Mouse (Mus musculus) spleen, postnatal 0 days (tissue): Measurements from ENCODE around the gene Gprin2. TPM values are rescaled to one million over a fixed set of nuclear protein-coding genes. Genes with fewer than 3 reads are reported as not detected.

Experiments used
- polyA plus RNA-seq: library from polyadenylated mRNA; unstranded; fragments of >200 nt; fragmentation: Nextera tagmentation; extraction: Ambion mirVana; gene quantifications from 2 replicates; pipeline ENCODE4 v1.2.1, GENCODE M21; 2015

Gene Gprin2
- polyA plus RNA-seq: 0.06 and 0.22 TPM in 2 replicates

DNA sequence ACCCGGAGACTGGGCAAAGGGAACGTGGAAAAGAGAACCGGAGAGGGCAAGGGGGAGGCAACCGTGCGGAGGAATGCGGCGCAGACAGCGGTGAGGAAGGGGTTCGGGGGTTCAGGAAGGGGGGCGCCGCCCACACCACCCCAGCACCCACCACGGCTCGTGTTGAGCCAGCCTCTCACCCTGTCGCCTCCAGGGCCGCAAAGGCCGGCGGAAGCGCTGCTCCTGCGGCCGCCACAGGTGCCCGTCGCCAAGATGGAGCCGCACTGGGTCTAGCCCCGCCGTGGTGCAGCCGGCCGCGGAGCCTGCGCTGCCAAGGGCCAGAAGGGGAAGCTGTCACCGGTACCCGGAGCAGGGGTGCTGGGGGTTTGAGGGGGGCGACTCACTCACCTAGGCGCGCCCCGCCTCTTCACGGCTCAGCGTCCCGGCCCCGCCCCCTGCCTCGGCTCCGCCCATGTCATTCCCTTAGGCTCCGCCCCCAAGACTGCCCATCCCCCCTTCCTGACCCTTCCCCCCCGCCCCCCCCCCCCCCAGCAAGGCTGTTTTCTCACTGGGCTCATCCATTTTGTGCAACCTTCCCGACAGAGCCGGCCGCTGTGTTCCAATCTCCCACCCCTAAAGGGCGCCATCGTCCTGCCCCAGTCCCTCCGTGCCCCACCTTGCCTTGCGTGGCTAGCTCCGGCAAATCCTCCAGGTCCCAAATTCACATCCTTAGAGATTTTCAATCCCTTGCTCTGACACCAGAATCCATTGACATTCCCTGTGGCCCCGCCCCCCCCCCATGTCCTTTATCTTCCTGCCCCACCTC is at the start of gene Gprin2:
Gprin2 (minus strand) TSS at position 423 of the 805 bp plus-strand sequence.

DNA sequence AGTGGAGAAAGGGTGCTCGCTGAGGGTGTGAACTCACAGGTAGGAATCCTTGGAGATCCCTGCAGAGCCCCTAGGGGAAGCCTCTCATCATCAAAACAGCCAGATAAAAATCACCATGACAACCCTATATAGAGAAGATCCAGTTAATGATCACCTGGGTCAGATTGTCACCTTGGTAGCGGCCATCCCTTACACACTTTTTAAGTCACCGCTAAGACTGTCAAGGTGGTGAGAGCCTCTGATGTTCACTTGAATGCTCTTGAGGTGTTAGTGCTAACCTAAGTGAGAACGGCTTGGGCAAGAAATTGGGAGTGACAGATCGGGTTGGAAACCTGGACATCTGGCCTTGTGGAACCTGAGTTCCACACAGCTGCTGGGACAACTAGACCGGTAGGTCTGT is 17.8 kb upstream of the Gprin2 start, which contains the start of gene Syt15:
Syt15 (plus strand) TSS at position 301 of the 400 bp plus-strand sequence.

DNA sequence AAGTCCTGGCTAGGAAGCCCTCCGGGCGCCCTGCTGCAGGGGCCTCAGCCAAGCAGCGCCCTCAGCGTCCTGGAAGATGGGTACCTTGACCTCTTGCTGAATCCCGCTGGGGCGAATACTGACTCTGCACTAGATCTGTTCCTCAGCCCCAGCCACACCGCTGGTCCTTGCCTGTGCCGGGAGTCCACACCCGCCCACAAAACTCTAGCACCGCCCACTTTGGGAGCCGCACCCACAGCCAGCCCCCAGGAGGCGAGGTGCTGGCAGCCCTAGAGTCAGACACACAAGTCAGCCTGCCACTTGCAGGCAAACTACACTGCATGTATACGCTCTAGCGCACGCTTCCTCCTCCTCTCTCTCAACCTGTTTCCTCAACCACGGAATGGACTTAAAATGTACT is 49.1 kb downstream of the Gprin2 start, which contains the start of gene Npy4r:
Npy4r (minus strand) TSS at position 148 of the 400 bp plus-strand sequence.

Other genes starting within 250 kb of the Gprin2 start
- gene Rbp3, start 247.7 kb downstream of the Gprin2 start, polyA plus RNA-seq: not detected in 2 replicates
- gene Zfp488, start 222.9 kb downstream of the Gprin2 start, polyA plus RNA-seq: not detected in 2 replicates
- gene Gm30083, start 186.5 kb downstream of the Gprin2 start, polyA plus RNA-seq: not detected in 2 replicates
- not detected in 2 replicates for gene Gm5460, start 184.9 kb downstream of the Gprin2 start, polyA plus RNA-seq
- not detected in 2 replicates for gene Antxrl, start 148.9 kb downstream of the Gprin2 start, polyA plus RNA-seq
- 2.9 and 4.9 TPM in 2 replicates for gene Anxa8, start 115.7 kb downstream of the Gprin2 start, polyA plus RNA-seq
- gene A630023A22Rik, start 98.9 kb downstream of the Gprin2 start, polyA plus RNA-seq: not detected in 2 replicates
- 0.08 and 0.16 TPM in 2 replicates for gene Npy4r, start 49.2 kb downstream of the Gprin2 start, polyA plus RNA-seq
- 2.3 and 2.4 TPM in 2 replicates for gene Syt15, start 17.9 kb upstream of the Gprin2 start, polyA plus RNA-seq
- gene Shld2, start 108.8 kb upstream of the Gprin2 start, polyA plus RNA-seq: 7.3 and 9.5 TPM in 2 replicates
- 30.9 and 38.6 TPM in 2 replicates for gene Glud1, start 109.1 kb upstream of the Gprin2 start, polyA plus RNA-seq
- gene Fam25c, start 153.8 kb upstream of the Gprin2 start, polyA plus RNA-seq: not detected in 2 replicates
- 0.51 and 0.63 TPM in 2 replicates for gene Sncg, start 173.1 kb upstream of the Gprin2 start, polyA plus RNA-seq
- 5.4 and 6.2 TPM in 2 replicates for gene Mmrn2, start 173.8 kb upstream of the Gprin2 start, polyA plus RNA-seq